Mouse (Mus musculus) ES-E14 (cell line): ENCODE measurements at regions not wholly inside any gene's neighbourhood (a gene's known extent, or its start where the extent isn't known, plus 50 kb on each side); places are given as distances from the start of the nearest gene placed in this dataset.

ENCODE experiments used
- DNase-seq: peaks from one replicate; pipeline ENCODE4 v3.0.0-alpha.2; 2013; ENCODE audit warnings: low read depth, low spot score
- H3K27ac ChIP-seq: 2 replicates; pipeline ENCODE4 v1.5.1; 2012; ENCODE audit warnings: low read depth, mild to moderate bottlenecking, low read length, moderate library complexity, mixed read lengths; ENCODE audit not compliant: poor library complexity, insufficient read depth, severe bottlenecking
- H3K36me3 ChIP-seq: 2 replicates; pipeline ENCODE4 v1.6.1; 2012; ENCODE audit warnings: mild to moderate bottlenecking, low read length, moderate library complexity, mixed read lengths; ENCODE audit not compliant: control insufficient read depth, poor library complexity, insufficient read depth, severe bottlenecking
- H3K4me1 ChIP-seq, 2 experiments: fragments of 150-350 bp in 1 of 2; sonication (generic) in 1 of 2; 2 replicates each; pipeline ENCODE4 v1.6.1; 2012; ENCODE audit warnings: low read length in 2 of 2, mild to moderate bottlenecking in 1 of 2, mixed read lengths in 1 of 2; ENCODE audit not compliant: control insufficient read depth in 2 of 2, insufficient read depth in 2 of 2, poor library complexity in 1 of 2
- H3K4me3 ChIP-seq, 2 experiments: fragments of 150-350 bp in 1 of 2; sonication (generic) in 1 of 2; 2 replicates each; pipeline ENCODE4 v1.5.1; 2012; ENCODE audit warnings: low read length in 2 of 2, low read depth in 1 of 2, mild to moderate bottlenecking in 1 of 2, mixed read lengths in 1 of 2; ENCODE audit not compliant: insufficient read depth in 1 of 2, poor library complexity in 1 of 2, severe bottlenecking in 1 of 2
- H3K9ac ChIP-seq: 2 replicates; pipeline ENCODE4 v1.6.1; 2012; ENCODE audit warnings: low read depth, mild to moderate bottlenecking, low read length, mixed read lengths; ENCODE audit not compliant: poor library complexity, insufficient read depth, severe bottlenecking
- H3K9me3 ChIP-seq: fragments of 150-350 bp; sonication (generic); 2 replicates; pipeline ENCODE4 v1.6.1; 2012; ENCODE audit warnings: low read depth, mild to moderate bottlenecking, low read length; ENCODE audit not compliant: control insufficient read depth, insufficient read depth
- CHD2 ChIP-seq: IDR thresholded peaks from 2 replicates; pipeline ENCODE4 v1.6.1; 2014; ENCODE audit warnings: mild to moderate bottlenecking, low read depth, low read length, inconsistent platforms
- HCFC1 ChIP-seq: IDR thresholded peaks from 2 replicates; pipeline ENCODE4 v1.6.1; 2012; ENCODE audit warnings: low read length, inconsistent platforms, borderline replicate concordance; ENCODE audit not compliant: insufficient read depth
- MAFK ChIP-seq: IDR thresholded peaks from 2 replicates; pipeline ENCODE4 v1.6.1; 2014; ENCODE audit warnings: mild to moderate bottlenecking, low read depth, low read length, inconsistent platforms; ENCODE audit not compliant: insufficient read depth
- ZC3H11A ChIP-seq: IDR thresholded peaks from 2 replicates; pipeline ENCODE4 v1.6.1; 2012; ENCODE audit warnings: low read depth, mild to moderate bottlenecking, inconsistent platforms, low read length, borderline replicate concordance
- ZNF384 ChIP-seq: IDR thresholded peaks from 2 replicates; pipeline ENCODE4 v1.6.1; 2012; ENCODE audit warnings: low read depth, low read length, inconsistent platforms
- in situ Hi-C, 2 experiments: fragments of 600-800 bp; cut with MboI; formaldehyde crosslinking; loops; one replicate each; pipeline ENCODE4 v1.15.1; 2025; ENCODE audit warnings: low sequenced_read_pairs in 2 of 2, inconsistent platforms in 1 of 2; ENCODE audit not compliant: unreplicated experiment in 2 of 2

DNA sequence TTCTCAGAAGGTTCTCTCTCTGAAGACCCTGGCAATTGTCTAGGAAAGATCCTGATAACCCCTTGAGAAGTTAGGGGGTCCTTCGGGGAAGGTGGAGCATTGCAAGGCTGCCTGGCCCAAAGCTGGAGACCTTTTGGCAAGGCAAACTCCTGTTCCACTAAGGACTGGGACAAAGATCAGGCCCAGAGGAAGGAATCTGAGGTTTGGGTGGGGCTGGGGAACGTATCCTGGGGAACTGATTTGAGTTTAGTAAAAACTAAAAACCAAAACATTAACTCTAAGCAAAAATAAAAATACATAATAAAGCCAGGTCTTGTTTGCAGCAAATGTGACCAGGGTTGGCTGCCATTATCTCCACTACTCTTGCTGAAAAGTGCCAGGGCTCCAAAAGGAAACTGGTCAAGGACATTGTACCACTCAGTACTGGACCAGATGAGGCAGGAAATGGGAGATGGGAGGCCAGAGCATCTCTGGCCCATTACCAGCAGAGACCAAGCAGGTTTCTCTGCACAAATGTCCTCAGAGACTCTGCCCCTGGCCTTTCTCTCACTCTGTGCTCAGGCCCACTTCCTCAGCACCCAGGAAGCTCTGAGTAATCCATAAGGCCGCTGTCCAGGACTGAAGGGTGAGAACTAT lies 321.5 kb downstream of the Cxcl12 start:
- Histone ChIP-seq H3K36me3 (no peaks in the 10 kb centered on the region), H3K9ac (no peak overlapping the region), H3K9me3 (no peaks in the 10 kb centered on the region), H3K27ac (no peak overlapping the region), H3K4me1 (no peaks in the 10 kb centered on the region), H3K4me3 (no peak overlapping the region)
- in situ Hi-C loops, result no loop called here
- TF ChIP-seq HCFC1, result no peak
- TF ChIP-seq ZC3H11A, result no peak
- TF ChIP-seq ZNF384, result no peak
- no peak for TF ChIP-seq CHD2
- TF ChIP-seq MAFK, result no peak
- DNase-seq, result no peak

DNA sequence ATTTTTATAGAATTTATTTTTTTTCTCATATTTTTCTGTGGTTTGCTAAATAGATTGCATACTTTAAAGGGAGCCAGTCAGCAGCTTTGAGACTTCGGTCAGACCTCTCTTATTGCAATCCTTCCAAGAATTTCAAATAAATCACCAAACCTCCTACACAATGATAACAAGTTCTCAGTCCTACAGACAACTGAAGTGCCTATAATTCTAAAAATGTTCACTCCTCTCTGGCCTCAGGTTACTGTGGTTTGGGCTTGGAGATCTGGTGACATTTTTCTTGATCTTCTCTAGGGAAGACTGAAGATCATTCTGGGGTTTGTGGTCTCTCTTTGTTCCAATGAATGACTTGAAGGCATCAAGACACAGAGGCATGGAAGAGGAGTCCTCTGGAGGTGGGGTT lies 326.6 kb downstream of the Cxcl12 start:
- in situ Hi-C loops, result no loop called here
- TF ChIP-seq MAFK (no peak), ZC3H11A (no peak), HCFC1 (no peak), CHD2 (no peak)
- H3K36me3 ChIP-seq, result no peaks in the 10 kb centered on the region
- DNase-seq, result no peak
- H3K9ac ChIP-seq, result no peak overlapping the region
- no peaks in the 10 kb centered on the region for H3K4me1 ChIP-seq
- H3K4me3 ChIP-seq, result no peak overlapping the region
- H3K9me3 ChIP-seq, result no peaks in the 10 kb centered on the region
- H3K27ac ChIP-seq, result no peak overlapping the region

DNA sequence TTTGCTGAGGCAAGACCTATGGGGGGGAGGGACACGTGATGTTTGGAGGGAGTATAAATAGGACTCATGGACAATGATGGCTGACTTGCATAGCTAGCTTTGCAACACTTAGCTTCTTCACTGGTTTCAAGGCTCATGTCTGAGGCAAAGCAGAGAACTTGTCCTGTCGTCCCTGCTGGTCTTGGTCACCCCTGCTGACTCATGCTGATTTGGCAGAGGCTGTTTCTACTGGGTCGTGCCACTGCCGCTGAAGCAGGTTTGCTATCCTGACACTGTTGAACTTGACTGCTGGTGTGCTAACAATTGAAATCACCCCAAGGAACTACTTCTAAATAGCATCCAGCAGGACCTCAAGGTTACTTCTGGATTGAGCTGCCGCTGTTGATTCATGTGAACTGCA lies 329.0 kb downstream of the Cxcl12 start:
- no peak overlapping the region for H3K4me3 ChIP-seq
- in situ Hi-C loops, result no loop called here
- DNase-seq, result no peak
- TF ChIP-seq HCFC1, result no peak
- no peak for TF ChIP-seq ZC3H11A
- H3K9me3 ChIP-seq, result no peaks in the 10 kb centered on the region
- no peak overlapping the region for H3K9ac ChIP-seq
- H3K36me3 ChIP-seq, result no peaks in the 10 kb centered on the region
- H3K4me1 ChIP-seq, result no peaks in the 10 kb centered on the region
- no peak overlapping the region for H3K27ac ChIP-seq

DNA sequence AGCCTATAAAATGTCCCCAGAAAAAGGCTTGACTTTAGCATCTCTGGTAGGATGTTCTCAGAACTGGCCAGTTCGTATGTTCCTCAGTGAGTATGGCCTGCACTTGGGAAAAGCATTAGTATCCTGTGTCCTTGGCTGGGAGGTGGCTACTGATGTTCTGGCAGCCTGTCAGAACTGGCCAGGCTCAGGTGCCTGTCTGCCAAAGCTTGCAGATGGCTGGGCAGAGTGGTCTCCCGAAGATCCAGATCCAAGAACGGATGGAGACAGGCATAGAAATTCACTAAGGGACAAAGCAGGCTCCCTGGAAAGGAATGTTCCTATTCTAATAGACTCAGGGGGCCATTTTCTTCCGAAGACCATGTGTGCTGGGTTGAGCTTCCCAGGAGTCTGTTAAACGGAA lies 329.6 kb downstream of the Cxcl12 start:
- Histone ChIP-seq H3K9me3 (no peaks in the 10 kb centered on the region), H3K27ac (no peak overlapping the region), H3K4me3 (no peak overlapping the region), H3K9ac (no peak overlapping the region), H3K36me3 (no peaks in the 10 kb centered on the region), H3K4me1 (no peaks in the 10 kb centered on the region)
- in situ Hi-C loops, result no loop called here
- TF ChIP-seq HCFC1, result no peak
- TF ChIP-seq CHD2, result no peak
- TF ChIP-seq ZNF384, result no peak
- no peak for TF ChIP-seq ZC3H11A
- TF ChIP-seq MAFK, result no peak
- DNase-seq, result no peak

DNA sequence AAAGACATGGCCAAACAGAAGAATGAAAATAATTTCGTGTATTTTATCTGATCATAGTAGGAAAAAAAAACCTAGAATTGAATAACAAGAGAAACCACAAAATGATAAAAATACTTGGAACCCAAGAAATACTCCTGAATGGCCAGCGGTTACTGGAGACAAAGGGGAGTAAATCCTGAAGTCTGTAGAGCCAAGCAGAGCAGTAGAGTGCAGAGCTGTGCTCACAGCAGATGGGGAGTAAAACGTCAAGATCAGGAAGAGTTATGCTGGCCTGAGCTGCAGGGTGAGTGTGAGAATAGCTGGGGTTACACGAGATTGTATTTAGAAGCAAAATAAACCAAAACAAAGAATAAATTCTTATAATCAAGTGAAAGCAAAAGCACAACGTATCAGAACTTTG lies 334.0 kb downstream of the Cxcl12 start:
- H3K4me3 ChIP-seq, result no peak overlapping the region
- H3K9me3 ChIP-seq, result no peaks in the 10 kb centered on the region
- H3K36me3 ChIP-seq, result no peaks in the 10 kb centered on the region
- TF ChIP-seq CHD2, result no peak
- TF ChIP-seq ZNF384, result no peak
- H3K27ac ChIP-seq, result no peak overlapping the region
- no peak for DNase-seq
- in situ Hi-C loops, result no loop called here
- H3K9ac ChIP-seq, result no peak overlapping the region
- H3K4me1 ChIP-seq, result no peaks in the 10 kb centered on the region
